Mouse (Mus musculus): ENCODE data around the gene Smyd1. TPM values are rescaled to one million over a fixed set of nuclear protein-coding genes. Genes with fewer than 3 reads are reported as not detected.

Smyd1 gene
- total and polyA plus RNA-seq, 2 experiments from 2014 or later = 0.57 to 1.5 TPM

- H3K9me3 ChIP-seq (ENCODE audit: low read length) = no peaks in the 10 kb centered on the region
- ATAC-seq (no peak), DNase-seq (no peak)
- no peaks in the 10 kb centered on the region for H3K4me1 ChIP-seq (ENCODE audit: insufficient read depth)
- WGBS = 72% methylated on average over 2 of the region's 2 CpGs
- no peak overlapping the region for H3K4me2 ChIP-seq (ENCODE audit: low read depth)
- no peak overlapping the region for H3K9ac ChIP-seq
- H3K27ac ChIP-seq (ENCODE audit: low read depth, low read length) = no peak overlapping the region
- no peaks in the 10 kb centered on the region for H3K36me3 ChIP-seq (ENCODE audit: insufficient read depth)
- TF ChIP-seq CTCF (IDR thresholded peaks at IDR 0.05; ENCODE audit: low read depth) = no peak
- no peak overlapping the region for H3K4me3 ChIP-seq (ENCODE audit: low read depth, low read length)
- no peaks in the 10 kb centered on the region for H3K27me3 ChIP-seq (ENCODE audit: insufficient read depth, low read length)
These were observed 24.0 kb downstream of the Smyd1 start for GRCm38 (mm10) chr6:71298051-71298450.

- Histone ChIP-seq H3K4me1 (ENCODE audit: insufficient read depth) (no peaks in the 10 kb centered on the region), H3K9me3 (ENCODE audit: low read length) (no peaks in the 10 kb centered on the region), H3K36me3 (ENCODE audit: insufficient read depth) (no peaks in the 10 kb centered on the region), H3K27ac (ENCODE audit: low read depth, low read length) (no peak overlapping the region), H3K4me3 (ENCODE audit: low read depth, low read length) (no peak overlapping the region), H3K9ac (no peak overlapping the region), H3K4me2 (ENCODE audit: low read depth) (no peak overlapping the region), H3K27me3 (ENCODE audit: insufficient read depth, low read length) (no peaks in the 10 kb centered on the region)
- DNase-seq (no peak), ATAC-seq (no peak)
- 76% methylated on average over 6 of the region's 6 CpGs for WGBS
- no peak for TF ChIP-seq CTCF (IDR thresholded peaks at IDR 0.05; ENCODE audit: low read depth)
These were observed 26.7 kb downstream of the Smyd1 start for GRCm38 (mm10) chr6:71295303-71295702.

- DNase-seq (no peak), ATAC-seq (no peak)
- WGBS = 85% methylated on average over 14 of the region's 14 CpGs
- Histone ChIP-seq H3K9ac (no peak overlapping the region), H3K36me3 (ENCODE audit: insufficient read depth) (no peaks in the 10 kb centered on the region), H3K27me3 (ENCODE audit: insufficient read depth, low read length) (no peaks in the 10 kb centered on the region), H3K27ac (ENCODE audit: low read depth, low read length) (no peak overlapping the region), H3K9me3 (ENCODE audit: low read length) (no peaks in the 10 kb centered on the region), H3K4me3 (ENCODE audit: low read depth, low read length) (no peak overlapping the region), H3K4me2 (ENCODE audit: low read depth) (no peak overlapping the region), H3K4me1 (ENCODE audit: insufficient read depth) (no peaks in the 10 kb centered on the region)
- no peak for TF ChIP-seq CTCF (IDR thresholded peaks at IDR 0.05; ENCODE audit: low read depth)
These were observed 28.5 kb downstream of the Smyd1 start for GRCm38 (mm10) chr6:71293509-71293908.

- 0 out of 2 replicates have a peak, but pooled peaks have one; percentile 9 for TF ChIP-seq CTCF (IDR thresholded peaks at IDR 0.05; ENCODE audit: low read depth)
- 52% methylated on average over 1 of the region's 1 CpGs for WGBS
These were observed 42.6 kb downstream of the Smyd1 start for GRCm38 (mm10) chr6:71279418-71279817.

GRCm38 (mm10) chr6:71274621-71275020 is 47.4 kb downstream of the Smyd1 start:
- DNase-seq (no peak), ATAC-seq (no peak)
- TF ChIP-seq CTCF (IDR thresholded peaks at IDR 0.05; ENCODE audit: low read depth) = no peak
- H3K9me3 ChIP-seq (ENCODE audit: low read length) = no peaks in the 10 kb centered on the region
- H3K27ac ChIP-seq (ENCODE audit: low read depth, low read length) = no peak overlapping the region
- H3K4me3 ChIP-seq (ENCODE audit: low read depth, low read length) = no peak overlapping the region
- H3K4me2 ChIP-seq (ENCODE audit: low read depth) = no peak overlapping the region
- peaks cover 6% of the 10 kb centered on the region; the same call in 1 of the 2 replicates for H3K4me1 ChIP-seq (ENCODE audit: insufficient read depth)
- H3K9ac ChIP-seq = no peak overlapping the region
- no peaks in the 10 kb centered on the region for H3K27me3 ChIP-seq (ENCODE audit: insufficient read depth, low read length)
- H3K36me3 ChIP-seq (ENCODE audit: insufficient read depth) = no peaks in the 10 kb centered on the region
- 90% methylated on average over 1 of the region's 1 CpGs for WGBS

More at GRCm38 (mm10) chr6:71279418-71279817, 42.6 kb downstream of the Smyd1 start:
- H3K4me2 ChIP-seq (ENCODE audit: low read depth) = no peak overlapping the region
- H3K27ac ChIP-seq (ENCODE audit: low read depth, low read length) = no peak overlapping the region
- no peaks in the 10 kb centered on the region for H3K9me3 ChIP-seq (ENCODE audit: low read length)
- ATAC-seq (no peak), DNase-seq (no peak)
- no peaks in the 10 kb centered on the region for H3K27me3 ChIP-seq (ENCODE audit: insufficient read depth, low read length)
- no peaks in the 10 kb centered on the region for H3K4me1 ChIP-seq (ENCODE audit: insufficient read depth)
- H3K36me3 ChIP-seq (ENCODE audit: insufficient read depth) = peaks cover 4% of the 10 kb centered on the region; the same call in 1 of the 2 replicates
- H3K4me3 ChIP-seq (ENCODE audit: low read depth, low read length) = no peak overlapping the region
- H3K9ac ChIP-seq = no peak overlapping the region

GRCm38 (mm10) chr6:71273715-71274114 is 48.3 kb downstream of the Smyd1 start:
- H3K4me3 ChIP-seq (ENCODE audit: low read depth, low read length) = no peak overlapping the region
- H3K9me3 ChIP-seq (ENCODE audit: low read length) = no peaks in the 10 kb centered on the region
- H3K4me2 ChIP-seq (ENCODE audit: low read depth) = no peak overlapping the region
- no peak overlapping the region for H3K9ac ChIP-seq
- H3K27ac ChIP-seq (ENCODE audit: low read depth, low read length) = no peak overlapping the region
- peaks cover 6% of the 10 kb centered on the region; the same call in 1 of the 2 replicates for H3K4me1 ChIP-seq (ENCODE audit: insufficient read depth)
- DNase-seq (no peak), ATAC-seq (no peak)
- TF ChIP-seq CTCF (IDR thresholded peaks at IDR 0.05; ENCODE audit: low read depth) = no peak
- no peaks in the 10 kb centered on the region for H3K27me3 ChIP-seq (ENCODE audit: insufficient read depth, low read length)
- H3K36me3 ChIP-seq (ENCODE audit: insufficient read depth) = no peaks in the 10 kb centered on the region
- WGBS = 91% methylated on average over 1 of the region's 1 CpGs

- H3K27me3 ChIP-seq (ENCODE audit: insufficient read depth, low read length) = no peaks in the 10 kb centered on the region
- no peaks in the 10 kb centered on the region for H3K36me3 ChIP-seq (ENCODE audit: insufficient read depth)
- H3K9ac ChIP-seq = peak overlapping the region; percentile 98
- H3K4me2 ChIP-seq (ENCODE audit: low read depth) = peak overlapping the region; percentile 77
- H3K4me3 ChIP-seq (ENCODE audit: low read depth, low read length) = peak overlapping the region; percentile 93
- TF ChIP-seq CTCF (IDR thresholded peaks at IDR 0.05; ENCODE audit: low read depth) = no peak
- peaks cover 6% of the 10 kb centered on the region; the same call in 1 of the 2 replicates for H3K4me1 ChIP-seq (ENCODE audit: insufficient read depth)
- no peak for ATAC-seq
- H3K27ac ChIP-seq (ENCODE audit: low read depth, low read length) = peak overlapping the region; percentile 96
- DNase-seq = no peak
- WGBS = under 1% methylated on average over 11 of the region's 11 CpGs
- H3K9me3 ChIP-seq (ENCODE audit: low read length) = no peaks in the 10 kb centered on the region
These were observed 49.7 kb downstream of the Smyd1 start for GRCm38 (mm10) chr6:71272316-71272741.

All from forebrain, postnatal 0 days (tissue).